In genomic region chr5:74482633-74483032, GRCm38 (mm10) we compare ENCODE assay signal across 21 mouse cellular contexts. TPM values are rescaled to one million over a fixed set of nuclear protein-coding genes. Genes with fewer than 3 reads are reported as not detected.
DNase-seq lines count a peak whose midpoint lies in the region; ATAC-seq and TF ChIP-seq lines count a peak whose summit lies in the region.
"Had no signal": no experiment of that assay in that cellular context is flagged by ENCODE, and none has a peak within 500 bp of the region (broad histone marks: within the 10 kb centered on the region; RNA-seq: fewer than 3 reads in every experiment).

No protein-coding gene starts in this region.

- H3K36me3 ChIP-seq in neural tube, embryonic 11.5 days (ENCODE audit: control insufficient read depth, insufficient read depth, low read length), result no peaks in the 10 kb centered on the region
- H3K36me3 ChIP-seq in hindbrain, embryonic 14.5 days (replicated peaks; ENCODE audit: control insufficient read depth, insufficient read depth), result no peaks in the 10 kb centered on the region
- no peaks in the 10 kb centered on the region for H3K36me3 ChIP-seq in intestine, postnatal 0 days (ENCODE audit: control insufficient read depth, insufficient read depth)
- H3K36me3 ChIP-seq: forebrain, embryonic 12.5 days; limb, embryonic 12.5 days; liver, embryonic 12.5 days had no signal

- no peak for ATAC-seq in neural tube, embryonic 11.5 days (ENCODE audit: insufficient read depth, low FRiP score, low TSS enrichment)
- no peak for ATAC-seq in hindbrain, embryonic 14.5 days (ENCODE audit: low FRiP score)
- no peak for ATAC-seq in megakaryocyte, adult 5-6 weeks (ENCODE audit: poor library complexity, severe bottlenecking)
- ATAC-seq in intestine, postnatal 0 days, result no peak
- ATAC-seq: liver, embryonic 12.5 days had no signal

- H3K9ac ChIP-seq in neural tube, embryonic 11.5 days (ENCODE audit: low read length), result no peak overlapping the region
- H3K9ac ChIP-seq in hindbrain, embryonic 14.5 days, result no peak overlapping the region
- H3K9ac ChIP-seq in intestine, postnatal 0 days (ENCODE audit: low read depth, low read length), result no peak overlapping the region
- H3K9ac ChIP-seq: forebrain, embryonic 12.5 days; limb, embryonic 12.5 days; liver, embryonic 12.5 days had no signal

- H3K27ac ChIP-seq in neural tube, embryonic 11.5 days (ENCODE audit: low read depth, low read length), result no peak overlapping the region
- H3K27ac ChIP-seq in hindbrain, embryonic 14.5 days, result no peak overlapping the region
- H3K27ac ChIP-seq in intestine, postnatal 0 days (ENCODE audit: low read depth, low read length), result no peak overlapping the region
- H3K27ac ChIP-seq: forebrain, embryonic 12.5 days; liver, embryonic 12.5 days; stomach, postnatal 0 days had no signal

- no peaks in the 10 kb centered on the region for H3K9me3 ChIP-seq in neural tube, embryonic 11.5 days (ENCODE audit: control insufficient read depth, low read length)
- no peaks in the 10 kb centered on the region for H3K9me3 ChIP-seq in hindbrain, embryonic 14.5 days (ENCODE audit: control insufficient read depth, low read length)
- no peaks in the 10 kb centered on the region for H3K9me3 ChIP-seq in intestine, postnatal 0 days (ENCODE audit: control insufficient read depth)
- H3K9me3 ChIP-seq: forebrain, embryonic 12.5 days; limb, embryonic 12.5 days; liver, embryonic 12.5 days had no signal

- H3K4me2 ChIP-seq in neural tube, embryonic 11.5 days (ENCODE audit: low read depth), result no peak overlapping the region
- H3K4me2 ChIP-seq in hindbrain, embryonic 14.5 days (replicated peaks), result no peak overlapping the region
- no peak overlapping the region for H3K4me2 ChIP-seq in intestine, postnatal 0 days (replicated peaks; ENCODE audit: low read depth)
- H3K4me2 ChIP-seq: forebrain, embryonic 12.5 days; limb, embryonic 12.5 days; liver, embryonic 12.5 days; midbrain, embryonic 11.5 days had no signal

- peak; percentile 16 to 21 for DNase-seq in layer of hippocampus, adult 8-10 months (ENCODE audit: low spot score in 2 of 2)
- no peak for DNase-seq in layer of hippocampus, adult 9-10 months (ENCODE audit: low spot score)
- peak; percentile 38 for DNase-seq in neural tube, embryonic 11.5 days (ENCODE audit: low spot score)
- DNase-seq in neural tube, embryonic 10.5 days (ENCODE audit: extremely low spot score, low spot score), result no peak
- peak; percentile 28 for DNase-seq in hindbrain, embryonic 14.5 days (ENCODE audit: low spot score)
- DNase-seq: adrenal gland, adult 8-10 months; cerebellum, adult 11-12 months; gastrocnemius, postnatal 10 days; heart, adult 18-20 months; heart, postnatal 36 days; kidney, postnatal 36 days; lung, adult 2 months; lung, postnatal 36 days; retina, postnatal 1 day had no signal

- H3K4me1 ChIP-seq in neural tube, embryonic 11.5 days (ENCODE audit: control insufficient read depth, insufficient read depth, low read length), result no peaks in the 10 kb centered on the region
- 0 out of 2 replicates have a peak, but pooled peaks cover 4% of the 10 kb centered on the region for H3K4me1 ChIP-seq in hindbrain, embryonic 14.5 days (replicated peaks; ENCODE audit: control insufficient read depth, insufficient read depth, low read length)
- H3K4me1 ChIP-seq in intestine, postnatal 0 days (replicated peaks; ENCODE audit: control insufficient read depth, insufficient read depth, low read length), result no peaks in the 10 kb centered on the region

- no peaks in the 10 kb centered on the region for H3K27me3 ChIP-seq in neural tube, embryonic 11.5 days (ENCODE audit: control insufficient read depth, insufficient read depth, low read length)
- H3K27me3 ChIP-seq in hindbrain, embryonic 14.5 days (ENCODE audit: control insufficient read depth, insufficient read depth, low read length), result no peaks in the 10 kb centered on the region
- no peaks in the 10 kb centered on the region for H3K27me3 ChIP-seq in intestine, postnatal 0 days (replicated peaks; ENCODE audit: control insufficient read depth, insufficient read depth, low read length)
- H3K27me3 ChIP-seq: forebrain, embryonic 12.5 days; limb, embryonic 12.5 days; liver, embryonic 12.5 days had no signal

- WGBS in neural tube, embryonic 11.5 days, result 50% methylated on average over 6 of the region's 6 CpGs
- WGBS in hindbrain, embryonic 14.5 days, result 24% methylated on average over 6 of the region's 6 CpGs
- WGBS in intestine, postnatal 0 days, result 63% methylated on average over 6 of the region's 6 CpGs

- no peak for TF ChIP-seq CTCF in intestine, postnatal 0 days (IDR thresholded peaks at IDR 0.05; ENCODE audit: low read depth)

- no peak overlapping the region for H3K4me3 ChIP-seq in neural tube, embryonic 11.5 days (ENCODE audit: low read depth, low read length)
- H3K4me3 ChIP-seq in hindbrain, embryonic 14.5 days (replicated peaks; ENCODE audit: low read length), result no peak overlapping the region
- no peak overlapping the region for H3K4me3 ChIP-seq in intestine, postnatal 0 days (ENCODE audit: low read depth, low read length)
- H3K4me3 ChIP-seq: forebrain, embryonic 12.5 days; limb, embryonic 12.5 days; liver, embryonic 12.5 days had no signal

RNA-seq across cellular contexts. Expression of gene Scfd2, which starts 48.9 kb away (rescaled TPM):
- total RNA-seq in layer of hippocampus, adult 8-10 months (2022), result 10 to 100 TPM; 25.1 to 31.7 (median 28.8) TPM
- 14.7 and 16.2 TPM in 2 replicates for polyA plus RNA-seq in neural tube, embryonic 11.5 days (2014; fragmentation: Nextera tagmentation; extraction: Ambion mirVana)
- 18.8 and 19.4 TPM in 2 replicates for polyA plus RNA-seq in hindbrain, embryonic 14.5 days (2014; fragmentation: Nextera tagmentation; extraction: Ambion mirVana)
- 10.2 TPM in 2 replicates for total RNA-seq in megakaryocyte, adult 5-6 weeks (2015)
- total RNA-seq in megakaryocyte, adult 5-6 weeks (2017), result 6.2 and 7.5 TPM in 2 replicates
- 16.8 and 17.6 TPM in 2 replicates for polyA plus RNA-seq in intestine, postnatal 0 days (2015; fragmentation: Nextera tagmentation; extraction: Ambion mirVana)

RNA-seq across cellular contexts. Expression of gene Fip1l1, which starts 52.6 kb away (rescaled TPM):
- total RNA-seq in layer of hippocampus, adult 8-10 months (2022), result 10 to 100 TPM; 65.1 to 71.8 (median 68.0) TPM
- 89.3 and 93.0 TPM in 2 replicates for polyA plus RNA-seq in neural tube, embryonic 11.5 days (2014; fragmentation: Nextera tagmentation; extraction: Ambion mirVana)
- 68.7 and 72.0 TPM in 2 replicates for polyA plus RNA-seq in hindbrain, embryonic 14.5 days (2014; fragmentation: Nextera tagmentation; extraction: Ambion mirVana)
- 55.5 and 63.8 TPM in 2 replicates for total RNA-seq in megakaryocyte, adult 5-6 weeks (2015)
- total RNA-seq in megakaryocyte, adult 5-6 weeks (2017), result 115 and 117 TPM in 2 replicates
- 37.7 and 42.0 TPM in 2 replicates for polyA plus RNA-seq in intestine, postnatal 0 days (2015; fragmentation: Nextera tagmentation; extraction: Ambion mirVana)

Comparison
In these comparisons a context has a peak if more than half of its experiments do, and no peak if none do; other contexts are left out.
1. DNase-seq: peak in layer of hippocampus, adult 8-10 months (2 of 2), neural tube, embryonic 11.5 days (single experiment) and hindbrain, embryonic 14.5 days (single experiment); none in layer of hippocampus, adult 9-10 months (single experiment) and neural tube, embryonic 10.5 days (single experiment).